Mouse (Mus musculus): ENCODE measurements around the gene Trim8. TPM values are rescaled to one million over a fixed set of nuclear protein-coding genes. Genes with fewer than 3 reads are reported as not detected.

Trim8 gene
- total RNA-seq, 2 experiments from 2014 or later = 60.5 to 70.3 TPM

- no peak for DNase-seq (ENCODE audit: low spot score in 2 of 2)
Measured at GRCm38 (mm10) chr19:46547565-46547964, 46.1 kb downstream of the Trim8 start.

DNA sequence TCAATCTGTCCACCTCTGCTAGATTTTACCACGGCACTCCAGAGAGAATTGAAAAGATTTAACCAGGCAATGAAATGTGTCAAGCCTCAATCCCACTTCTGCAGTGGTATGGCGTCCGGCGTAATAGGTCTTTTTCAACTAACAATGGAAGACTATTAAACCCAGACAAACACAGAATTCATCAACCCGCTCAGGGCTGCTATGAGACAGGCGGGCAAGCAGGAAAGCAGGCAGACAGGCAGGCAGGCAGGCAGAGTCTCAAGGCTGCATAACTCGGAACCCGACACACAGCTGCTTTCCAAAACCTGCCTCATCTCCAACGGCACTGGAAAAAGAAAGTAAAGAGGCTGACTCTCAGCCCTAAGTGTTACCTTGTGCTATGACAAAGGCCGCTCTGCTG lies 46.6 kb downstream of the Trim8 start:
- no peak for DNase-seq (ENCODE audit: low spot score in 2 of 2)

DNA sequence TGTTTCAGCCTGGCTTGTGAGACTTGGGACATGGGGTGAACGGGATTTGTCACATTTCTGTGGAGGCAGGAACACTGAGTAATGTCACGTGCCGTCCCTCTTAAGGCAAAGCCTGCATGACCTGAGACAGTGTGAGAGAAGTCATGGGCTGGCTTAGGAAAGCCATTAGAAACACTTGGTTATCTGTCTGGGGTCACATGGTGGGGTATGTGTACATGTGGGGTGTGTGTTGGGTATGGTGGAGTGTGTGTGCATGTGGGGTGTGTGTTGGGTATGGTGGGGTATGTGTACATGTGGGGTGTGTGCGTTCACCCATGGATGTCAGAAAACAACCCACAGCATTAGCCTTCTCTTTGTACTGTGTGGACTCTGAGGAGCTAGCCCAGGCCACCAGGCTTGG lies 48.9 kb downstream of the Trim8 start:
- no peak for DNase-seq (ENCODE audit: low spot score in 2 of 2)

DNA sequence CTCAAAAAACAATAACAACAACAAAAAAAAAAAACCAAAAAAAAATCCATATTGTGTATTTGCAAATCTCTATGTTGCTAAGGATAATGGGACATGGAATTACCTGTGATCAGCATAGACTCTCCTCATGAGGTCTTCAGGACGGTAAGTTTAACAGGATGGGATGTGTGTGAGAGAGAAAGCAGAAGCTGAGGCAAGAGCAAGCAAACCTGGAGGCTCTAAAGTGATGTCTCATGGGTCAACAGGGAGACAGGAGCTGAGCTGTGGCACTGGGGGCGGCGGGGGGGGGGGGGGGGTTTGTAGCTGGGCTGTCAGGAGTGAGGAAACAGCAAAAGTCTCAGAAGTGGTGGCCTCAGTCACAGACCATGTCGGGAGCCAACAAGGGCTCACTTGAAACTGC lies 51.0 kb downstream of the Trim8 start:
- no peak for DNase-seq (ENCODE audit: low spot score in 2 of 2)

DNA sequence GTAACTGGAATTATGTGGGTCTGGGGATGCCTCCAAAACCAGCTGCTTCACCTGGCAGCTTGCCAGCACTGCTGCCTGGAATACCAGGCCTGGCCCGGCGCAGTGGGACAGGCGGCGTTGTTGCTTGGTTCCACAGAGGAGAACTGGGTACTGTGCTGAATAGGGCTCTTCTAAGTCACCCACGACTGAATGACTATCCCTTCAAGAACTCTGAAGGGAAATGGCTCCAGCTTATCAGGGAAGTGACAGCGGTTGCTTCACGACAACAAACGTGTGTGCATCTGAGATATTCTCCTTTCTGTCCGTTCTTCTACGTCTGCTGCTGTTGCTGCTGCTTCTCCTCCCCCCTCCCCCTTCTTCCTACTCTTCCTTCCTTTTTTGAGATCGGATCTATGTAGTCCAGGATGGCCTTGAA lies 52.0 kb downstream of the Trim8 start:
- DNase-seq (ENCODE audit: low spot score in 2 of 2) = no peak

- no peak for DNase-seq (ENCODE audit: low spot score in 2 of 2)
Measured at GRCm38 (mm10) chr19:46558009-46558408, 56.5 kb downstream of the Trim8 start.

GRCm38 (mm10) chr19:46558631-46559030 lies 57.1 kb downstream of the Trim8 start:
- no peak for DNase-seq (ENCODE audit: low spot score in 2 of 2)

GRCm38 (mm10) chr19:46562132-46562531 lies 60.6 kb downstream of the Trim8 start:
- peak in 1 of 2 experiments; percentile 16 for DNase-seq (ENCODE audit: low spot score in 2 of 2)

- no peak for DNase-seq (ENCODE audit: low spot score in 2 of 2)
Measured at GRCm38 (mm10) chr19:46562581-46563515, 61.3 kb downstream of the Trim8 start.

GRCm38 (mm10) chr19:46563603-46564002 lies 62.1 kb downstream of the Trim8 start:
- DNase-seq (ENCODE audit: low spot score in 2 of 2) = no peak

DNA sequence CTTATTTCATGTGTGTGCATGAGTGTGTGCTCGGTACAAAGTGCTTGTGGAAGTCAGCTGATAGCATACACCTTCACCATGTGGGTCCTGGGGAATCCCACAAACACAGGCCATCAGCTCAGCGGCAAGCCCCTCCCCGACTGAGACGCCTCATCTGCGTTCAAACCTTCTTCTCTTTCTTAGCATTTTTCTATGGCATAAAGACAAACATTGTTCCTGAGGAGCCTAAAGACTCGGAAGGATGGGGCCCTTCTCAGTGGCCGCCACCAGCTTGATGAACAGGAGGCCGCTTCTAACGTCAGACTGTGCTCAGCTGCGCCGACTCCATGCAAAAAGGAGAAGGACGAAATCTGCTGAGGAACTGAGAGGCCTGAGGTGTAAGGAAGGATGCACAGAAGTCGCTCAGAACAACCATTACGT lies 62.6 kb downstream of the Trim8 start:
- DNase-seq (ENCODE audit: low spot score in 2 of 2) = no peak

Other genes with a start within 250 kb of the Trim8 start
- gene Nfkb2, start 197.4 kb upstream of the Trim8 start, total RNA-seq (2021) = 10 to 100 TPM; 22.0 to 24.3 TPM
- 10 to 100 TPM; 19.0 to 22.6 TPM for gene Psd, start 174.5 kb upstream of the Trim8 start, total RNA-seq (2021)
- gene Fbxl15, start 173.5 kb upstream of the Trim8 start, total RNA-seq (2021) = 10 to 100 TPM in 1 of 2 experiments, 1 to 10 TPM in 1; 9.6 to 10.4 TPM
- 100 to 1,000 TPM; 106 to 112 TPM for gene Cuedc2, start 163.0 kb upstream of the Trim8 start, total RNA-seq (2021)
- 1 to 10 TPM; 4.8 to 5.7 TPM for gene Mfsd13a, start 160.6 kb upstream of the Trim8 start, total RNA-seq (2021)
- 1 to 10 TPM in 1 of 2 experiments, under 1 TPM in 1; 0.73 to 1.6 TPM for gene 2310034G01Rik, start 151.4 kb upstream of the Trim8 start, total RNA-seq (2021)
- gene Actr1a, start 106.0 kb upstream of the Trim8 start, total RNA-seq (2021) = 100 to 1,000 TPM in 1 of 2 experiments, 10 to 100 TPM in 1; 95.3 to 110 TPM
- 10 to 100 TPM; 30.5 to 34.6 TPM for gene Sufu, start 104.8 kb upstream of the Trim8 start, total RNA-seq (2021)
- 10 to 100 TPM; 47.2 to 54.9 TPM for gene Arl3, start 71.5 kb downstream of the Trim8 start, total RNA-seq (2021)
- 10 to 100 TPM; 13.1 to 18.4 TPM for gene Sfxn2, start 71.7 kb downstream of the Trim8 start, total RNA-seq (2021)
- gene Wbp1l, start 97.4 kb downstream of the Trim8 start, total RNA-seq (2021) = 100 to 1,000 TPM; 180 to 182 TPM
- gene Cyp17a1, start 171.5 kb downstream of the Trim8 start, total RNA-seq (2021) = 1 to 10 TPM; 1.1 to 1.4 TPM
- 10 to 100 TPM; 16.2 to 20.9 TPM for gene Borcs7, start 188.2 kb downstream of the Trim8 start, total RNA-seq (2021)
- gene As3mt, start 205.8 kb downstream of the Trim8 start, total RNA-seq (2021) = 10 to 100 TPM; 64.6 to 73.2 TPM